Mouse (Mus musculus) spleen, adult 2 months (tissue): ENCODE data around the gene Gm20503.

Experiments used
- CTCF ChIP-seq: fragments of 200-500 bp; IDR thresholded peaks from 2 replicates; pipeline ENCODE4 v1.5.1; 2011; ENCODE audit warnings: mild to moderate bottlenecking, inconsistent platforms; ENCODE audit not compliant: insufficient read depth, insufficient read length, insufficient replicate concordance; ENCODE audit errors: extremely low read depth
- POLR2A ChIP-seq: fragments of 200-500 bp; IDR thresholded peaks from 2 replicates; pipeline ENCODE4 v1.6.1; 2011; ENCODE audit warnings: low read depth, low read length, inconsistent platforms

GRCm38 (mm10) chr4:59015181-59015580 lies 12.2 kb downstream of the Gm20503 start:
- TF ChIP-seq CTCF: no peak
- TF ChIP-seq POLR2A: no peak
